Mouse (Mus musculus) intestine, embryonic 15.5 days (tissue): ENCODE measurements around the gene Krt6a. TPM values are rescaled to one million over a fixed set of nuclear protein-coding genes. Genes with fewer than 3 reads are reported as not detected.

ENCODE experiments used
- ATAC-seq: fragments of 200-750 bp; cut with Nextera tagmentation; 2 replicates; pipeline ENCODE4 v1.8.0; 2017; ENCODE audit warnings: moderate TSS enrichment, moderate library complexity
- H3K27ac ChIP-seq: fragments of 300-500 bp; sonication (generic); 2 replicates; pipeline ENCODE4 v1.5.1; 2015; ENCODE audit warnings: mild to moderate bottlenecking, inconsistent platforms
- H3K27me3 ChIP-seq: fragments of 300-500 bp; sonication (generic); replicated peaks from 2 replicates; pipeline ENCODE4 v1.6.1; 2015; ENCODE audit warnings: inconsistent platforms
- H3K36me3 ChIP-seq: fragments of 300-500 bp; sonication (generic); 2 replicates; pipeline ENCODE4 v1.6.1; 2015; ENCODE audit warnings: inconsistent platforms
- H3K4me1 ChIP-seq: fragments of 300-500 bp; sonication (generic); replicated peaks from 2 replicates; pipeline ENCODE4 v1.6.1; 2015; ENCODE audit warnings: inconsistent platforms
- H3K4me2 ChIP-seq: fragments of 300-500 bp; sonication (generic); replicated peaks from 2 replicates; pipeline ENCODE4 v1.6.1; 2015; ENCODE audit warnings: mild to moderate bottlenecking, inconsistent platforms
- H3K4me3 ChIP-seq: fragments of 300-500 bp; sonication (generic); replicated peaks from 2 replicates; pipeline ENCODE4 v1.5.1; 2015; ENCODE audit warnings: inconsistent platforms
- H3K9ac ChIP-seq: fragments of 300-500 bp; sonication (generic); 2 replicates; pipeline ENCODE4 v1.6.1; 2015; ENCODE audit warnings: inconsistent platforms
- H3K9me3 ChIP-seq: fragments of 300-500 bp; sonication (generic); 2 replicates; pipeline ENCODE4 v1.6.1; 2016; ENCODE audit warnings: inconsistent platforms
- WGBS: fragments of 180-500 bp; shearing (Covaris S2); methylation state at CpG from one replicate; pipeline ENCODE4 v1.1.7; 2015; 5-methylcytosine and 5-hydroxymethylcytosine counted together
- polyA plus RNA-seq: library from polyadenylated mRNA; unstranded; fragments of >200 nt; fragmentation: Nextera tagmentation; extraction: Ambion mirVana; gene quantifications from 2 replicates; pipeline ENCODE4 v1.2.1, GENCODE M21; 2015

Krt6a gene
- 0.32 and 0.64 TPM in 2 replicates for polyA plus RNA-seq

- no peak within 1 kb of the TSS for H3K27ac ChIP-seq
- no peak within 1 kb of the TSS for H3K4me2 ChIP-seq
- no peak within 1 kb of the TSS for H3K4me3 ChIP-seq
- H3K9ac ChIP-seq = no peak within 1 kb of the TSS
- 71% methylated on average over 5 of the region's 5 CpGs for WGBS
- H3K27me3 ChIP-seq = no peaks in the 10 kb centered on the region; the same call in 1 of the 2 replicates
- no peaks in the 10 kb centered on the region for H3K9me3 ChIP-seq
- ATAC-seq = no peak
- H3K36me3 ChIP-seq = no peaks in the 10 kb centered on the region
- H3K4me1 ChIP-seq = no peaks in the 10 kb centered on the region
Measured at GRCm38 (mm10) chr15:101694207-101694606, at the start of gene Krt6a. Gene Krt6a (minus strand): TSS chr15:101694307.

GRCm38 (mm10) chr15:101742711-101743110 is 48.6 kb upstream of the Krt6a start, which contains the start of gene Krt71:
Gene Krt71 (minus strand): TSS chr15:101743109.
- Histone ChIP-seq H3K27me3 (peaks cover 9% of the 10 kb centered on the region; the same call in 1 of the 2 replicates), H3K9ac (no peak within 1 kb of the TSS), H3K9me3 (no peaks in the 10 kb centered on the region), H3K4me1 (no peaks in the 10 kb centered on the region), H3K36me3 (no peaks in the 10 kb centered on the region), H3K4me2 (no peak within 1 kb of the TSS), H3K4me3 (no peak within 1 kb of the TSS), H3K27ac (no peak within 1 kb of the TSS)
- WGBS = 56% methylated on average over 14 of the region's 14 CpGs
- no peak for ATAC-seq

GRCm38 (mm10) chr15:101737786-101738185 is 43.7 kb upstream of the Krt6a start:
- Histone ChIP-seq H3K27ac (no peak overlapping the region), H3K4me3 (no peak overlapping the region), H3K27me3 (peaks cover 5% of the 10 kb centered on the region; the same call in 1 of the 2 replicates), H3K9me3 (no peaks in the 10 kb centered on the region), H3K36me3 (no peaks in the 10 kb centered on the region), H3K4me2 (no peak overlapping the region), H3K4me1 (no peaks in the 10 kb centered on the region), H3K9ac (no peak overlapping the region)
- no peak for ATAC-seq
- 67% methylated on average over 7 of the region's 7 CpGs for WGBS

GRCm38 (mm10) chr15:101730653-101731052 is 36.5 kb upstream of the Krt6a start:
- ATAC-seq = no peak
- H3K4me1 ChIP-seq = no peaks in the 10 kb centered on the region
- H3K27me3 ChIP-seq = no peaks in the 10 kb centered on the region
- H3K4me3 ChIP-seq = no peak overlapping the region
- no peak overlapping the region for H3K27ac ChIP-seq
- H3K36me3 ChIP-seq = no peaks in the 10 kb centered on the region
- no peak overlapping the region for H3K9ac ChIP-seq
- H3K4me2 ChIP-seq = no peak overlapping the region
- H3K9me3 ChIP-seq = no peaks in the 10 kb centered on the region

- Histone ChIP-seq H3K9ac (no peak overlapping the region), H3K4me3 (no peak overlapping the region), H3K27ac (no peak overlapping the region), H3K4me2 (no peak overlapping the region), H3K4me1 (no peaks in the 10 kb centered on the region), H3K9me3 (no peaks in the 10 kb centered on the region), H3K36me3 (no peaks in the 10 kb centered on the region), H3K27me3 (no peaks in the 10 kb centered on the region)
- no peak for ATAC-seq
- 50% methylated on average over 5 of the region's 5 CpGs for WGBS
Measured at GRCm38 (mm10) chr15:101724686-101725085, 30.6 kb upstream of the Krt6a start.

GRCm38 (mm10) chr15:101715831-101716230 is 21.7 kb upstream of the Krt6a start:
- 78% methylated on average over 3 of the region's 3 CpGs for WGBS
- no peak overlapping the region for H3K4me2 ChIP-seq
- H3K36me3 ChIP-seq = no peaks in the 10 kb centered on the region
- no peaks in the 10 kb centered on the region; the same call in 1 of the 2 replicates for H3K4me1 ChIP-seq
- no peaks in the 10 kb centered on the region for H3K27me3 ChIP-seq
- H3K4me3 ChIP-seq = no peak overlapping the region
- no peak overlapping the region for H3K9ac ChIP-seq
- no peaks in the 10 kb centered on the region for H3K9me3 ChIP-seq
- H3K27ac ChIP-seq = no peak overlapping the region
- no peak for ATAC-seq

GRCm38 (mm10) chr15:101714356-101714755 is 20.2 kb upstream of the Krt6a start:
- Histone ChIP-seq H3K27ac (no peak overlapping the region), H3K36me3 (no peaks in the 10 kb centered on the region), H3K9ac (no peak overlapping the region), H3K4me2 (no peak overlapping the region), H3K27me3 (no peaks in the 10 kb centered on the region), H3K9me3 (no peaks in the 10 kb centered on the region), H3K4me3 (no peak overlapping the region), H3K4me1 (no peaks in the 10 kb centered on the region; the same call in 1 of the 2 replicates)
- WGBS = 61% methylated on average over 5 of the region's 5 CpGs
- ATAC-seq = no peak

DNA sequence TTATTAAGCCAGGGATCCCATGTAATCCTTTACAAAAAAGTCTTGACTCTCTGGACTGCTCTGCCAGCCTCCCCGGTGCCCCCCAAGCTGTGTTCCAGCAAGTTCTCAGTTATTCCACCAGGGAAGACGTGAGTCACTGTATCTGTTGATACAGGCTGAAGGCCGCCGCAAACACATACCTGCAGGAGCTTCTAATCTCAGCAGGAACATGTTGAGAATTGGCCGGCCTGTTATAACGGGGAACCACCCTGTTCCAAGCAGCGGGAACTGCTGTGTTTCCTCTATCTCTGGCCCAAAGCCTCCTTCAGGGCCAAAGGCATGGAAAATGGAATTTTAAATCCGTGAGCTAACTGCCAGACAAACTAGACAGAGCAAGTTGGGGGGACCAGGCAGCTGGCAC is 19.6 kb upstream of the Krt6a start:
- H3K4me1 ChIP-seq = no peaks in the 10 kb centered on the region; the same call in 1 of the 2 replicates
- H3K9me3 ChIP-seq = no peaks in the 10 kb centered on the region
- no peak for ATAC-seq
- 62% methylated on average over 8 of the region's 8 CpGs for WGBS
- H3K4me2 ChIP-seq = no peak overlapping the region
- no peak overlapping the region for H3K9ac ChIP-seq
- no peaks in the 10 kb centered on the region for H3K36me3 ChIP-seq
- H3K27ac ChIP-seq = no peak overlapping the region
- H3K4me3 ChIP-seq = no peak overlapping the region
- no peaks in the 10 kb centered on the region for H3K27me3 ChIP-seq

DNA sequence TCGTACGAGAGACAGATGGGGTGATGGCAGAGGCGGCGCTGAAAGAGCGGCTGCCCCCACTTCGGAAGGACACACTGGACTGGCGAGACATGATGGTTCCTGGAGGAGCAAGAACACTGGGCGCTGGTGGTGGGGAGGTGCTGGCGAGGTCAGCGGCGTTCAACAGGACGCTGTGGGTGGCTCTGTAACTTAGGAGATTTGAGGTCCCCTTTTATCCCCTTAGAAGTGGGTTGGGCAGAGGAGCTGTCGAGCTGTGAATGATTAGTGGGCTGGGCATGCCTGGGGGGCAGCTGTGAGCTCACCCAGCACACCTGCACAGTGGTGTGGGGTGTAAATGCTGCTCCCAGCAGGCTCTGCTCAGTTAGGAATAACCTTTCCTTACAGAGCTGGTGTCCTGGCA is 18.6 kb upstream of the Krt6a start, which contains the start of gene Krt5:
Krt5 (minus strand) TSS at position 179 of the 400 bp plus-strand sequence.
- Histone ChIP-seq H3K27ac (no peak within 1 kb of the TSS), H3K4me2 (no peak within 1 kb of the TSS), H3K27me3 (no peaks in the 10 kb centered on the region), H3K4me3 (no peak within 1 kb of the TSS), H3K9ac (no peak within 1 kb of the TSS), H3K9me3 (no peaks in the 10 kb centered on the region), H3K36me3 (no peaks in the 10 kb centered on the region), H3K4me1 (no peaks in the 10 kb centered on the region; the same call in 1 of the 2 replicates)
- WGBS = 60% methylated on average over 13 of the region's 13 CpGs
- no peak for ATAC-seq

GRCm38 (mm10) chr15:101708683-101709082 is 14.6 kb upstream of the Krt6a start:
- no peak for ATAC-seq
- no peaks in the 10 kb centered on the region for H3K4me1 ChIP-seq
- no peak overlapping the region for H3K4me2 ChIP-seq
- WGBS = 62% methylated on average over 11 of the region's 11 CpGs
- H3K27ac ChIP-seq = no peak overlapping the region
- H3K4me3 ChIP-seq = no peak overlapping the region
- no peaks in the 10 kb centered on the region for H3K36me3 ChIP-seq
- no peaks in the 10 kb centered on the region for H3K27me3 ChIP-seq
- H3K9ac ChIP-seq = no peak overlapping the region
- H3K9me3 ChIP-seq = no peaks in the 10 kb centered on the region

DNA sequence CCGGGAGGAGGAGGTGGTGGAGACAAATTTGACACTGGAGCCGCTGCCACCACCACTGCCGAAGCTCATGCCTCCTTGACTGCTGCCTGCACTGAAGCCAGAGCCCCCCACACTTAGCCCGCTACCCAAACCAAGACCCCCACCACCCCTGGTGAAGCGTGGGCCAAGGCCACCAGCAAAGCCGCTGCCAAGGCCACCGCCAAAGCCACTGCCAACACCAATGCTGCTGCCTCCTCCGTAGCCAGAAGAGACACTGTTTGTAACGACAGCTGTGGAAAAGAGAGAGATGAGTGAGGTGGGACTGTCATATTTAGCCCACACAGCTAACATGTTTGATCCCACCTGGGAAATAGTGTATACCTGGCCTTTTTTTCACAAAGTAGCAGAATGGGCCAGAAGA is 13.3 kb upstream of the Krt6a start:
- no peaks in the 10 kb centered on the region for H3K9me3 ChIP-seq
- H3K4me3 ChIP-seq = no peak overlapping the region
- no peaks in the 10 kb centered on the region for H3K4me1 ChIP-seq
- 86% methylated on average over 9 of the region's 9 CpGs for WGBS
- H3K4me2 ChIP-seq = no peak overlapping the region
- no peaks in the 10 kb centered on the region for H3K36me3 ChIP-seq
- H3K27ac ChIP-seq = no peak overlapping the region
- no peak overlapping the region for H3K9ac ChIP-seq
- H3K27me3 ChIP-seq = no peaks in the 10 kb centered on the region
- no peak for ATAC-seq

GRCm38 (mm10) chr15:101704066-101704465 is 10.0 kb upstream of the Krt6a start:
- 67% methylated on average over 4 of the region's 4 CpGs for WGBS
- H3K4me1 ChIP-seq = no peaks in the 10 kb centered on the region
- no peak overlapping the region for H3K27ac ChIP-seq
- no peaks in the 10 kb centered on the region for H3K36me3 ChIP-seq
- no peak overlapping the region for H3K4me2 ChIP-seq
- no peaks in the 10 kb centered on the region for H3K27me3 ChIP-seq
- ATAC-seq = no peak
- no peak overlapping the region for H3K9ac ChIP-seq
- no peaks in the 10 kb centered on the region for H3K9me3 ChIP-seq
- no peak overlapping the region for H3K4me3 ChIP-seq

DNA sequence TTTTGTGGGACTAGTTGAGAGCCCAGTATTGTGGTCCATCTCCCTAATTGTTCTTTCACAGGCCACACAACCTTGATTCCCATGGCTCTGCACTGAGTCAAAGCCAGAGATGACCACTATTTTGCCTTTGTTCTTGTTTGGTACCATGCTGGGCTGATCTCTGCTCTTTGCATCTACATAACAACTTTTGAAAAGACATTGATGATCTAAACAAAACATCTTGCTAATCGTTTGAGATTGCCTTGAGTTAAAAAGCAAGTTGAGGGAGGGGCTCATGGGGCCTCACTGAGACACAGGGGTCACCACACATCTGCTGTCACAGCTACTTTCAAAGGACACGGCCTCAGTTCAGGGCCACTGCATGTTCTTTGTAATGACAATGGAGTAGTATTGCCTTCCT is 8.3 kb upstream of the Krt6a start:
- ATAC-seq = no peak
- 45% methylated on average over 2 of the region's 2 CpGs for WGBS
- Histone ChIP-seq H3K4me2 (no peak overlapping the region), H3K27me3 (no peaks in the 10 kb centered on the region), H3K9me3 (no peaks in the 10 kb centered on the region), H3K27ac (no peak overlapping the region), H3K36me3 (no peaks in the 10 kb centered on the region), H3K4me1 (no peaks in the 10 kb centered on the region), H3K4me3 (no peak overlapping the region), H3K9ac (no peak overlapping the region)
